Mouse (Mus musculus): ENCODE data around the gene 4930426L09Rik. TPM values are rescaled to one million over a fixed set of nuclear protein-coding genes. Genes with fewer than 3 reads are reported as not detected.

4930426L09Rik gene
- polyA plus RNA-seq, 1 experiment from 2014 or later: 0.37 TPM

DNA sequence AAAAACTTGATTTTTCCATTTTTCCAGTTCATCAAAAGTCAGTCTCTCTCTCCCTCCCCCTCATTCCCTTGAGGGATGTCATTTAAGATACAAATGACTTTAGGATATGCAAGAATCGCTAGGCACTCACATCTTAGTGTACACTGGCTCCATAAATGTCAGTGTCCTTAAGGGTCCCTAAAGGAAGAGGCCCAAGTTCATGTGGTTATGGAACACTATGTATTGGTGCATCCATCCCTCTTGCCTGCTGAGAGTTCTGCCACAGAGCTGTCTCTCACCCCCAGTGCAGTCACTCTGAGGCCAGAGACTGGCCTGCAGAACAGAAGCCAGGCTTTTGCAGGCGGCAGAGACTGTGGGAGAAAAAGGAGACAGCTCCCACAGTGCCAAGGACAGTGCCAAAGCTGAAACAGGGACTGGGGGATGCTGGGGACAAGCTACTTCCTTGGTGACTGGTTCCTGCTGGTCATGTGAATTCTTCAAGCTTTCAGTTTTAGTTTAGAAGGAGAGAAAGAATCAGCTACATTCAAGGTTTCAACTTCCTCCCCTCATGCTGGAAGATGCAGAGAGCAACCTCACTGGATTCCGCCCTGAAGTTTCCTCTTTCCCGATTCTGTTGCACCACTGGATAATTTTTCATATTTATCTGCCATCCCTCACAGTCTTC lies 39.9 kb downstream of the 4930426L09Rik start:
- Histone ChIP-seq H3K4me2 (replicated peaks) (no peak overlapping the region), H3K9ac (no peak overlapping the region), H3K4me1 (0 out of 2 replicates have a peak, but pooled peaks cover 3% of the 10 kb centered on the region), H3K27me3 (no peaks in the 10 kb centered on the region), H3K4me3 (no peak overlapping the region), H3K27ac (no peak overlapping the region), H3K9me3 (replicated peaks) (no peaks in the 10 kb centered on the region), H3K36me3 (no peaks in the 10 kb centered on the region)
- WGBS: 80% methylated on average over 4 of the region's 4 CpGs
- no peak for ATAC-seq (ENCODE audit: low FRiP score)

DNA sequence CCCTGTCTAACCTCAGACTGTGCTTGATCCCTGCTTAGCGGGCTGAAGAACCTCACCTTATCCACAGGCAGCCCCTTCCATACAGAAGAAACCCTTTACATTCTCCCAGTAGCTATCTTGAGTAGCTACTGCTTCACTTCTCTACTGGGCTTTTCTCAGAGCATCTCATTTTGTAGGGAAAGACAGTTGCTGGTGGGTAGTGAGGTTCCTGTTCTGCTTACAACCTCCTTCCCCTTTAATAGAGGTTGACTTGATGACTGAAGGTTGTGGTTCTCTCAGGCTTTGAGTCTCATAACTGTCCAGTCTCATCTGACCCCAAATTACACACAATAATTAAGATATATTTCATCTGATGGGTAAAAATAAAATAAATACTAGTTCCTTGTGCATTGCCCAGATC lies 50.1 kb downstream of the 4930426L09Rik start:
- Histone ChIP-seq H3K4me3 (no peak overlapping the region), H3K27ac (no peak overlapping the region), H3K4me2 (replicated peaks) (no peak overlapping the region), H3K9me3 (replicated peaks) (no peaks in the 10 kb centered on the region), H3K36me3 (no peaks in the 10 kb centered on the region), H3K27me3 (no peaks in the 10 kb centered on the region), H3K9ac (no peak overlapping the region), H3K4me1 (no peaks in the 10 kb centered on the region)
- 77% methylated on average over 1 of the region's 1 CpGs for WGBS
- no peak for ATAC-seq (ENCODE audit: low FRiP score)

DNA sequence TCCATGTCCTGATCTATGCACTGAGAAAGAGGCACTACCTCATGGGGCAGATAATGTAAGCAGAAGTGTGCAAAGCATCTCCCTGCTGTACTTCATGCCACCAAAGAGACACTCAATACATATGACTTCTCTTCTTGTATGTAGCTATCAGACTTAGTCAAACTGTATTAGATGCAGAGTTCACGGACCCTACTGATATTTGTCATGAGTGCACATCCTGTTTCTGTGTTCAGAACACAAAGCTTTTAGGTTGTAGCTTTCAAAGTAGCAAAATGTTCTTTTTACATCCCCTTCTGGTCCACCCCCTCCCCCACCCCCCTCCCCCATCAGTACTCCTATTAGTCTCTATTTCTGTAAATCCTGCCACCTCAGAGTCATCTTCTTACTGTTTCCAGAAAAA lies 51.2 kb downstream of the 4930426L09Rik start:
- H3K9me3 ChIP-seq (replicated peaks): no peaks in the 10 kb centered on the region
- H3K4me3 ChIP-seq: no peak overlapping the region
- no peak overlapping the region for H3K9ac ChIP-seq
- no peak overlapping the region for H3K4me2 ChIP-seq (replicated peaks)
- no peaks in the 10 kb centered on the region for H3K4me1 ChIP-seq
- no peaks in the 10 kb centered on the region for H3K36me3 ChIP-seq
- 91% methylated on average over 1 of the region's 1 CpGs for WGBS
- no peak overlapping the region for H3K27ac ChIP-seq
- H3K27me3 ChIP-seq: no peaks in the 10 kb centered on the region
- ATAC-seq (ENCODE audit: low FRiP score): no peak

Other genes with a start within 250 kb of the 4930426L09Rik start
- 12.5 and 15.4 TPM in 2 replicates for gene Pip4k2a, start 217 bp upstream of the 4930426L09Rik start, polyA plus RNA-seq (2016; fragmentation: Nextera tagmentation; extraction: Ambion mirVana)
- 1.6 and 1.9 TPM in 2 replicates for gene Armc3, start 201.0 kb downstream of the 4930426L09Rik start, polyA plus RNA-seq (2016; fragmentation: Nextera tagmentation; extraction: Ambion mirVana)

Data from hindbrain, embryonic 12.5 days (tissue).